Mouse (Mus musculus): ENCODE data around the gene Trak1. TPM values are rescaled to one million over a fixed set of nuclear protein-coding genes. Genes with fewer than 3 reads are reported as not detected.
A peak's percentile ranks its signal among the peaks of the same experiment; 100 is the strongest.

Gene Trak1
- polyA plus RNA-seq, 1 experiment from 2014 or later = 63.0 TPM

DNA sequence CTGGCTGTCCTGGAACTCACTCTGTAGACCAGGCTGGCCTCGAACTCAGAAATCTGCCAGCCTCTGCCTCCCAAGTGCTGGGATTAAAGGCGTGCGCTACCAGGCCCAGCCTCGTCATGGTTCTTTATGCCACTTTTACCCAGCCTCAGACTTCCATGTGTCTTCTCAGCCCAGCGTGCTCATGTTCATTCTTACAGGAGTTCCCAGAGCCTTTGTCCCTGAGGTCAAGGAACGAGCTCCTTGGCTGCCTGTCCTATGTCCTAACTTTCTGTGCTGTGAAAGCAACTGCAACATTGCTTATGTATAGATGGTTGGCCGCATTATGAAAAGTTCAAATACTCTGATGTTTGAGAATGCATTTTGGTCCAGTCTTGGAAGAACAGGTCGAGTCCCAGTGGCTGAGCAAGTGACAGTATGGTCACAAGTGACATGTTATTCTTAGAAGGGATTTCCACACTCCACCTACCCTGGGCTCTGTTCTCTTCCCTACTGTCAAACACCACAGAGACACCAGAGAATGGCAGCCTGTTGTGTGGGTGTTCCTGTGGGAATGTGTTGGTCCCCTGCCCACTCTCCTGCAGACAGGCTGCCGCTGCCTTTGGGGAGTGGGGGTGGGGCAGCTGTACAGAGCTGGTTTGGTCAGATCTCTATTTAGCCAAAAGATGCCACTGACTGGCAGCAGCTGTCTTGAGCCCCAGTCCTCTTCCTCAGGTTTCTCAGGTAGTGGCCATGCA is 90.4 kb downstream of the Trak1 start:
- H3K9me3 ChIP-seq (ENCODE audit: control insufficient read depth, low read length) = no peaks in the 10 kb centered on the region
- H3K27ac ChIP-seq = no peak overlapping the region
- WGBS = 64% methylated on average over 9 of the region's 9 CpGs
- H3K27me3 ChIP-seq (ENCODE audit: control insufficient read depth, insufficient read depth, low read length) = no peaks in the 10 kb centered on the region
- H3K36me3 ChIP-seq (replicated peaks; ENCODE audit: control insufficient read depth, insufficient read depth) = 0 out of 2 replicates have a peak, but pooled peaks cover under 1% of the 10 kb centered on the region
- H3K4me3 ChIP-seq (replicated peaks; ENCODE audit: low read length) = no peak overlapping the region
- peaks cover 24% of the 10 kb centered on the region; the same call in 1 of the 2 replicates for H3K4me1 ChIP-seq (replicated peaks; ENCODE audit: control insufficient read depth, insufficient read depth, low read length)
- H3K9ac ChIP-seq = no peak overlapping the region
- no peak for ATAC-seq (ENCODE audit: low FRiP score)
- DNase-seq (ENCODE audit: low spot score) = no peak
- H3K4me2 ChIP-seq (replicated peaks) = no peak overlapping the region

DNA sequence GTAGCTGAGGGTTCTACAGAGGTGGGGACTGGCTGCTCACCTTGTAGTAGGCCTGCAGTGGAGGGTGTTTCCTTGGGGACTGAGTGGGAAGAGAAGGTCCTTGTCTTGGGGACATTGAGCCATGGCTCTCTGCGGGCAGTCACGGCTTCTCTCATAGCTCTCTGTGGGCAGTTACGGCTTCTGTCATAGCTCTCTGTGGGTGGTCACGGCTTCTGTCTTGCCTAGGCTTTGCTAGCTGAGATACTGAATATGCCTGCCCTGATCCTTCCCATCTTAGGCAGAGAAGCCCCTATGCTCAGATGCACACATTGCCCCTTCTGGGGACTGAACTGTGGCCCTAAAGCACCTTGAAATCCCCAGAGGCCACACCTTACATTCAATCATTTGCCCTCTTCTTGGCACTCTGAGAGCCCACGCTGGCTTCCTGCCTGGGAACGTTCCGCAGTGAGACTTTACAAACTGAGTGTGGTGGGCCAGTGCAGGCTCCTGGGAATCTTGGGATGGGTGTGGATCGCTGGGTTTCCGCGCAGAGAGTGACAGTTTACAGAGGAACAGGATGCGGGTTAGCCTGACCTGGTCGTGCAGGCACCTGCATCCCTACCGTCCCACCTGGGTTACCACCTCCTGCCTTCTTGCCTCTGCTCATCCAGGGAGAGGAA is 91.1 kb downstream of the Trak1 start:
- DNase-seq (ENCODE audit: low spot score) (no peak), ATAC-seq (ENCODE audit: low FRiP score) (no peak)
- Histone ChIP-seq H3K27me3 (ENCODE audit: control insufficient read depth, insufficient read depth, low read length) (no peaks in the 10 kb centered on the region), H3K4me1 (replicated peaks; ENCODE audit: control insufficient read depth, insufficient read depth, low read length) (peaks cover 20% of the 10 kb centered on the region; the same call in 1 of the 2 replicates), H3K27ac (no peak overlapping the region), H3K9ac (no peak overlapping the region), H3K36me3 (replicated peaks; ENCODE audit: control insufficient read depth, insufficient read depth) (0 out of 2 replicates have a peak, but pooled peaks cover 4% of the 10 kb centered on the region), H3K4me2 (replicated peaks) (no peak overlapping the region), H3K9me3 (ENCODE audit: control insufficient read depth, low read length) (no peaks in the 10 kb centered on the region), H3K4me3 (replicated peaks; ENCODE audit: low read length) (no peak overlapping the region)
- WGBS = 67% methylated on average over 13 of the region's 13 CpGs

DNA sequence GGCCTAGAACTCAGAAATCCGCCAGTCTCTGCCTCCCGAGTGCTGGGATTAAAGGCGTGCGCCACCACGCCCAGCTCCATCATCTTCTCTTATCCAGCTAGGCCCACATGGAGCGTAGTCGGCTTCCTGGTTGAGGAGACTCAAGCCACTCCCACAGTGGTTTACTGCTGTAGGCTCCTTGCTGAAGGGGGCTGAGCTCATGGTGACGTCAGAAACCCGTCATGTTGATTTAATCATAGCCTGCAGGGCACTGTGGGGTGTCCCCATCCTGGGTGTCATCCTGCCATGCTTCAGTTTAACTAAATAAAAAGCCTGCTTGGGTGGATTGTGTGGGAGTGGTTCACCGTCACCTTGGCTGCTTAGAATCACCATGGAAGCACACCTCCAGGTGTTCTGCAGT is 92.0 kb downstream of the Trak1 start:
- Histone ChIP-seq H3K4me3 (replicated peaks; ENCODE audit: low read length) (no peak overlapping the region), H3K36me3 (replicated peaks; ENCODE audit: control insufficient read depth, insufficient read depth) (peaks cover 7% of the 10 kb centered on the region; the same call in 1 of the 2 replicates), H3K4me2 (replicated peaks) (no peak overlapping the region), H3K4me1 (replicated peaks; ENCODE audit: control insufficient read depth, insufficient read depth, low read length) (peaks cover 20% of the 10 kb centered on the region; the same call in 1 of the 2 replicates), H3K9ac (no peak overlapping the region), H3K27ac (no peak overlapping the region), H3K9me3 (ENCODE audit: control insufficient read depth, low read length) (no peaks in the 10 kb centered on the region), H3K27me3 (ENCODE audit: control insufficient read depth, insufficient read depth, low read length) (no peaks in the 10 kb centered on the region)
- no peak for ATAC-seq (ENCODE audit: low FRiP score)
- 85% methylated on average over 10 of the region's 10 CpGs for WGBS
- DNase-seq (ENCODE audit: low spot score) = no peak

DNA sequence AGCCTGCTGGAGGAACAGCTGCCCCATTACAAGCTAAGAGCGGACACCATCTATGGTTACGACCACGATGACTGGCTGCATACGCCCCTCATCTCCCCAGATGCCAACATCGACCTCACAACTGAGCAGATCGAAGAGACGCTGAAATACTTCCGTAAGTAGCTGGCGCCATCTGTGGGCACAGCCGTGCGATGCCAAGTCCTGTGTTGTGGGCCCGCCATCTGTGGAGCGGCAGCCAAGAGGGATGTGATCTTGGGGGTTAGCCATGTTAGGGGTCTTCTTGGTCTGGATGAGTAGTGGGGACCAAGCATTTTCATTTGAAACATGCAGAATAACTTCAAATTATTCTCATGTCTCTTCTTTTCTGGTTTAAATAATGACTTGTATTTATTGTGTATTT is 94.6 kb downstream of the Trak1 start:
- ATAC-seq (ENCODE audit: low FRiP score) (no peak), DNase-seq (ENCODE audit: low spot score) (no peak)
- H3K27ac ChIP-seq = no peak overlapping the region
- H3K36me3 ChIP-seq (replicated peaks; ENCODE audit: control insufficient read depth, insufficient read depth) = peaks cover 7% of the 10 kb centered on the region; the same call in 1 of the 2 replicates
- no peak overlapping the region for H3K4me2 ChIP-seq (replicated peaks)
- WGBS = 93% methylated on average over 13 of the region's 13 CpGs
- H3K4me1 ChIP-seq (replicated peaks; ENCODE audit: control insufficient read depth, insufficient read depth, low read length) = peaks cover 9% of the 10 kb centered on the region; the same call in 1 of the 2 replicates
- no peak overlapping the region for H3K9ac ChIP-seq
- H3K9me3 ChIP-seq (ENCODE audit: control insufficient read depth, low read length) = no peaks in the 10 kb centered on the region
- H3K4me3 ChIP-seq (replicated peaks; ENCODE audit: low read length) = no peak overlapping the region
- no peaks in the 10 kb centered on the region for H3K27me3 ChIP-seq (ENCODE audit: control insufficient read depth, insufficient read depth, low read length)

DNA sequence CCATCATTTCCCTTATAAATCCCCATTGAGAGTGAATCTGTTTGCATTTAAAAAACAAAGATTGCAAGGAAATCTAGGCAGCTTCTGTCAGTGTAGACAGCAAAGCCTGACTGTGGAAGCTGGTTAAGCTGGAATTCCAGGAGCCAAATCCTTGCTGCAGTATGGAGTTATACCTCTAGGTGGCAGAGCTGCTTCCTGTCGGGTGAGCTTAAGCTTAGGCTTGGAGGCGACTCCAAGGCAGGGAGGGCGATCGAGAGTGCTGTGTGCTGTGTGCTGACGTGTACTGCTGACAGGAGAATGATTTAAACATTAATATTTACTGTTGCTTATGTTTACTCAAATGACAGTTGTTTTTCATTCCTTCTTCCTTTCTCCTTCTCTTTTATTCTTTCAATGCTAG is 95.1 kb downstream of the Trak1 start:
- no peak for ATAC-seq (ENCODE audit: low FRiP score)
- WGBS = 46% methylated on average over 5 of the region's 5 CpGs
- no peaks in the 10 kb centered on the region for H3K27me3 ChIP-seq (ENCODE audit: control insufficient read depth, insufficient read depth, low read length)

DNA sequence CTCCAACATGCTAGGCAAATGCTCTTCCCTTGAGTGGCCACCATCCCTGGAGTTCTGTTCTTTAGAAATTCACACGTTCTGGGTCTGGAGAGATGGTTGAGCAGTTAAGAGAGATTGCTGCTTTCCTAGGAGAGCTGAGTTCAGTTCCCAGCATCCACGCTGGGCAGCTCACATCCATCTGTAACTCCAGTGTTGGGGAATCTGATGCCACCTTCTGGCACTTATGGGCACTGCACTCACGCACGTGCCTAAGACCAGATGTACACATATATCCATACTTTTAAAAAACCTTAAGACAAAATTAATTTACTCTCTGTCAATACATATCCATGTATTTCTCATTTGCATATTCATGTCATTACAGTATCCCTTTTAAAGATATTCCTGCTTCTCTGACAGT is 95.8 kb downstream of the Trak1 start:
- Histone ChIP-seq H3K9me3 (ENCODE audit: control insufficient read depth, low read length) (no peaks in the 10 kb centered on the region), H3K4me2 (replicated peaks) (no peak overlapping the region), H3K36me3 (replicated peaks; ENCODE audit: control insufficient read depth, insufficient read depth) (peaks cover 7% of the 10 kb centered on the region; the same call in 1 of the 2 replicates), H3K9ac (no peak overlapping the region), H3K4me1 (replicated peaks; ENCODE audit: control insufficient read depth, insufficient read depth, low read length) (peaks cover 10% of the 10 kb centered on the region; the same call in 1 of the 2 replicates), H3K27me3 (ENCODE audit: control insufficient read depth, insufficient read depth, low read length) (no peaks in the 10 kb centered on the region), H3K27ac (no peak overlapping the region), H3K4me3 (replicated peaks; ENCODE audit: low read length) (no peak overlapping the region)
- DNase-seq (ENCODE audit: low spot score) (no peak), ATAC-seq (ENCODE audit: low FRiP score) (no peak)
- WGBS = 97% methylated on average over 4 of the region's 4 CpGs

More for the DNA sequence above, 95.1 kb downstream of the Trak1 start:
- H3K4me1 ChIP-seq (replicated peaks; ENCODE audit: control insufficient read depth, insufficient read depth, low read length) = peaks cover 9% of the 10 kb centered on the region; the same call in 1 of the 2 replicates
- H3K36me3 ChIP-seq (replicated peaks; ENCODE audit: control insufficient read depth, insufficient read depth) = peaks cover 7% of the 10 kb centered on the region; the same call in 1 of the 2 replicates
- no peak overlapping the region for H3K4me2 ChIP-seq (replicated peaks)
- no peaks in the 10 kb centered on the region for H3K9me3 ChIP-seq (ENCODE audit: control insufficient read depth, low read length)
- H3K27ac ChIP-seq = no peak overlapping the region
- H3K4me3 ChIP-seq (replicated peaks; ENCODE audit: low read length) = no peak overlapping the region
- no peak overlapping the region for H3K9ac ChIP-seq
- DNase-seq (ENCODE audit: low spot score) = peak; percentile 80

DNA sequence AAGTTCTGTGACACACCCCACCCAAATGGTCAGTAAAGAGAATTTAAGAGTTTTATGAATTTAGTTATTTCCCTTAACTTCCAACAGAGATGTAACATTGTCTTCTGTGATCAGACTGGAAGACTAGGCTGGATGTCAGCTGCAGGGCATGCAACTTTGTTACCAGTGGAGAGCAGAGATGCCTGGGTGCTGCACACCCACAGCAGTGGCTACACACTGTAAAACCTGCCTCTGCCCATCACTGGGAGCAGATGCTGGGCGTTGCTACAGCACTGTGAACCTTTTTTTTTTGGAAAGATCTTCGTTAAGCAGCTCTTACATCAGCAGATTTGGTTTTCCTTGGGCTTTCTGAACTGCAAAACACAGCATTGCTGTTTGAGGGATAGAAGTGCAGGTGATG is 97.6 kb downstream of the Trak1 start:
- H3K4me3 ChIP-seq (replicated peaks; ENCODE audit: low read length) = no peak overlapping the region
- no peak for ATAC-seq (ENCODE audit: low FRiP score)
- no peak overlapping the region for H3K4me2 ChIP-seq (replicated peaks)
- no peaks in the 10 kb centered on the region for H3K9me3 ChIP-seq (ENCODE audit: control insufficient read depth, low read length)
- no peaks in the 10 kb centered on the region for H3K27me3 ChIP-seq (ENCODE audit: control insufficient read depth, insufficient read depth, low read length)
- peaks cover 7% of the 10 kb centered on the region; the same call in 1 of the 2 replicates for H3K36me3 ChIP-seq (replicated peaks; ENCODE audit: control insufficient read depth, insufficient read depth)
- H3K4me1 ChIP-seq (replicated peaks; ENCODE audit: control insufficient read depth, insufficient read depth, low read length) = peaks cover 19% of the 10 kb centered on the region; the same call in 1 of the 2 replicates
- no peak overlapping the region for H3K9ac ChIP-seq
- no peak for DNase-seq (ENCODE audit: low spot score)
- WGBS = 88% methylated on average over 2 of the region's 2 CpGs
- H3K27ac ChIP-seq = no peak overlapping the region

DNA sequence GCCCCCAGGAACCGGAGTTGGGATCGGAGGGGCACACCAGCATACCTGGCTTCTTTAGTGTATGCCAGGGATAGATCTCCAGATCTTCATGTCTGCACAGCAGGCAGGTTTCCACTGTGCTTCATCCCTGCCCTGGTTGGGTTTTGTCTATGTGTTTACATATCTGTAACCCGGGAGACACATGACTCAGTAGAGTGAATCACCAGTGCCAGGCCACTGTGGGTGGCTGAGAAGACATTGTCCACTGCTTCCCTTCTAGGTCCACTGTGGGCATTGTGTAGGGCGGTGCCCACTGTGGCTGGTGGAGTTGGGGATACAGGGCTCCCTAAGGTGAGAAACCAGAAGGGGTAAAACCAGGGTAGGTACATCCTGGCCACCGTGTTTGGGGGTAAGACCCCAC is 98.5 kb downstream of the Trak1 start:
- ATAC-seq (ENCODE audit: low FRiP score) = no peak
- 94% methylated on average over 5 of the region's 5 CpGs for WGBS
- DNase-seq (ENCODE audit: low spot score) = no peak
- peaks cover 7% of the 10 kb centered on the region; the same call in 1 of the 2 replicates for H3K36me3 ChIP-seq (replicated peaks; ENCODE audit: control insufficient read depth, insufficient read depth)
- peaks cover 19% of the 10 kb centered on the region; the same call in 1 of the 2 replicates for H3K4me1 ChIP-seq (replicated peaks; ENCODE audit: control insufficient read depth, insufficient read depth, low read length)
- no peak overlapping the region for H3K4me3 ChIP-seq (replicated peaks; ENCODE audit: low read length)
- no peaks in the 10 kb centered on the region for H3K9me3 ChIP-seq (ENCODE audit: control insufficient read depth, low read length)
- H3K27me3 ChIP-seq (ENCODE audit: control insufficient read depth, insufficient read depth, low read length) = no peaks in the 10 kb centered on the region
- H3K27ac ChIP-seq = no peak overlapping the region
- no peak overlapping the region for H3K9ac ChIP-seq
- H3K4me2 ChIP-seq (replicated peaks) = no peak overlapping the region

DNA sequence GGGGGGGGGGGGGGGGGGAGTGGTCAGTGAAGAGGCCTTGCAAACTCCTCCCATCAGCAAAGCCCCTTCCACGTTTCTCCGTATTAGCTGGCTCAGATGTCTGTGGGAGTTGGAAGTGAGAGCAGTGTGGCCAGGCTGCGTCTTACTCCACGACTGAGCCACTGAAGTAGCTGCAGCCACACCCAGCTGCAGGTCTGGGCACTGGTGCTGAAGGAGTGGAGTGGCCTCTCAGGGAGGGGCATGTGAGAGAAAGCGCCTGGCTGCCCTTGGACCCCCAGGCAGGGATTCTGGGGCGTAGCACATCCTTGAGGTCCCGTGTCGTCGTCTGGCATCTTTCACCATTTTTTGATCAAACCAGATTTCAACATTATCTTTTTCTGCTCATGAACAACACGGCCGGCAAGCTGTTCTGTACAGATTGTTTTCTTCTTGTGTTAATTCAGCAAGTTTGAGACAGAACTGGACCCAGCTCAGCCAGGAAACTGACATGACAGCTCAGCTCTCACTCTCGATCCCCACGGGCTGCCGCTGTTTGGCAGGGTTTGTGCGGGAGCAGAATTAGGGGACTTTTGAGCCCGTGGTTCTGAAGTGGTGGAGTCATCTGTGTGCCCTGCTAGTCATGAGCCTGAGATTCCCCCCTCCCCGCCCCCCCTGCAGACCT is 100.9 kb downstream of the Trak1 start:
- Histone ChIP-seq H3K9me3 (ENCODE audit: control insufficient read depth, low read length) (no peaks in the 10 kb centered on the region), H3K27me3 (ENCODE audit: control insufficient read depth, insufficient read depth, low read length) (no peaks in the 10 kb centered on the region), H3K9ac (peak overlapping the region; percentile 44; the same call in 1 of the 2 replicates), H3K4me1 (replicated peaks; ENCODE audit: control insufficient read depth, insufficient read depth, low read length) (peaks cover 19% of the 10 kb centered on the region; the same call in 1 of the 2 replicates), H3K4me3 (replicated peaks; ENCODE audit: low read length) (no peak overlapping the region), H3K4me2 (replicated peaks) (peak overlapping the region; percentile 29), H3K36me3 (replicated peaks; ENCODE audit: control insufficient read depth, insufficient read depth) (peaks cover 3% of the 10 kb centered on the region; the same call in 1 of the 2 replicates), H3K27ac (peak overlapping the region; percentile 69)
- WGBS = 64% methylated on average over 17 of the region's 17 CpGs
- ATAC-seq (ENCODE audit: low FRiP score) (no peak), DNase-seq (ENCODE audit: low spot score) (no peak)
